15 mouse cellular contexts compared by ENCODE assay signal in the genomic region with DNA sequence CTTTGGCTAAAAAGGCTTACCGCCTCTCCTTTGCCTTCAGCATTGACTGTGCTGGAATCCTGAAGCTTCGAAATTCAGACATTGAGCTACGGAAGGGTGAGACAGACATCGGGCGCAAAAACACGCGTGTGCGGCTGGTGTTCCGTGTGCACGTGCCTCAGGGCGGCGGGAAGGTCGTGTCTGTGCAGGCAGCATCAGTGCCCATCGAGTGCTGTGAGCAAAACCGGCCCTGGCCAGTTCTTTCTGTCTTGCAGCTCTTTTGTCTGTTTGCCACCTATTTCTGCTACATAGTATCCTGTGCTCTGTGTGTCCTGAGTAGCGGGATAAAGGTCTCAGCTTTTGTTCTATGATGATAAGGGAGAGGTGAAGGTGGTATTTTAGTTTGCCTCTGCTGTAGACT. TPM values are rescaled to one million over a fixed set of nuclear protein-coding genes. Genes with fewer than 3 reads are reported as not detected.
"Had no signal": no experiment of that assay in that cellular context is flagged by ENCODE, and none has a peak within 500 bp of the region (broad histone marks: within the 10 kb centered on the region; RNA-seq: fewer than 3 reads in every experiment).

No protein-coding gene starts in this region.

- H3K27me3 ChIP-seq: limb, embryonic 13.5 days had no signal

- H3K36me3 ChIP-seq: midbrain, embryonic 12.5 days; neural tube, embryonic 15.5 days had no signal

- H3K9ac ChIP-seq: limb, embryonic 13.5 days; liver, embryonic 14.5 days; midbrain, embryonic 12.5 days; neural tube, embryonic 15.5 days had no signal

- H3K4me2 ChIP-seq: limb, embryonic 13.5 days; midbrain, embryonic 12.5 days; neural tube, embryonic 15.5 days had no signal

- H3K27ac ChIP-seq: layer of hippocampus, adult 2 months; limb, embryonic 13.5 days; liver, embryonic 14.5 days; midbrain, embryonic 12.5 days; neural tube, embryonic 15.5 days had no signal

- H3K9me3 ChIP-seq: limb, embryonic 13.5 days; midbrain, embryonic 12.5 days; neural tube, embryonic 15.5 days had no signal

- DNase-seq: kidney, adult 11 months; kidney, adult 9 months; kidney, postnatal 4 days; left cerebral cortex, postnatal 4 days; lung, adult 18-20 months; right cerebral cortex, adult 18-20 months; right cerebral cortex, postnatal 25 days; thymus, adult 2 months had no signal

- H3K4me3 ChIP-seq: layer of hippocampus, adult 2 months; limb, embryonic 13.5 days; midbrain, embryonic 12.5 days; myocyte; neural tube, embryonic 15.5 days had no signal

RNA-seq across cellular contexts. Expression of a gene that starts 6.9 kb away (rescaled TPM):
- total RNA-seq: megakaryocyte-erythroid progenitor cell, adult 5-6 weeks had no signal

RNA-seq across cellular contexts. Expression of a gene that starts 46.0 kb away (rescaled TPM):
- total RNA-seq: megakaryocyte-erythroid progenitor cell, adult 5-6 weeks had no signal

RNA-seq across cellular contexts. Expression of a gene that starts 54.3 kb away (rescaled TPM):
- total RNA-seq: megakaryocyte-erythroid progenitor cell, adult 5-6 weeks had no signal
